Mouse (Mus musculus): ENCODE measurements around the gene Pnpla2. TPM values are rescaled to one million over a fixed set of nuclear protein-coding genes. Genes with fewer than 3 reads are reported as not detected.

Gene Pnpla2
- polyA plus RNA-seq, 1 experiment, result 18.9 TPM

DNA sequence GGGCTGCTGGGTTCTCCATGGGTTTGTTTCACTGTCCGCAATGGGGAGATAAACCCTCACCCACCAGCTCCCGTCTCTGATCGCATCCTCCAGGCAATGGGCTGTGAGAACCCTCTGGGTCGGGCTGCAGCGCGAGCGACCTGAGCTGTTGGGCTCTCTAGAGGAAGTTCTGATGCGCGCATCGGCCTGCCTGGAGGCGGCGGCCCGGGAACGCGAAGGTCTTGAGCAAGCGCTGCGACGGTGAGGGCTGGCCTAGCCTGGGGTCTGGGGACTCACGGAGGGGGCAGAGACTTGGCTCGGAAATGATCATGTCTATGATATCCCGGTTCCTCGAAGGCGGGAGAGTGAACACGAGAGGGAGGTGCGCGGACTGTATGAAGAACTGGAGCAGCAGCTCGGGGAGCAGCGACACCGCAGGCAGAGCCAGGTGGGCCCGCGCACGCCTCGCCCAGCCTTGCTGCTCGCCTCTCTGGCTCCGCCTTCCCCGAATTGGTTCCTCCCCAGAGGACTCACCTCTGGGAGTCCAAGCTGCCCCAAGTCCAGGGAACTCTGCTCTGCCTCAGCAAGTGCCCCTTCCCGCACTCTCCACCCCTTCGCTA lies 9.7 kb downstream of the Pnpla2 start:
- Histone ChIP-seq H3K27ac (ENCODE audit: insufficient read depth, low read length) (no peak overlapping the region), H3K4me3 (ENCODE audit: insufficient read depth, low read length) (no peak overlapping the region), H3K4me1 (ENCODE audit: control insufficient read depth, insufficient read depth, low read length) (peaks cover 13% of the 10 kb centered on the region; the same call in 1 of the 2 replicates)
- TF ChIP-seq CTCF (IDR thresholded peaks at IDR 0.05; ENCODE audit: borderline replicate concordance, insufficient read depth, low read length) (no peak), POLR2A (IDR thresholded peaks at IDR 0.05; ENCODE audit: low read depth, low read length) (no peak)

- no peak overlapping the region for H3K4me3 ChIP-seq (ENCODE audit: insufficient read depth, low read length)
- peaks cover 13% of the 10 kb centered on the region; the same call in 1 of the 2 replicates for H3K4me1 ChIP-seq (ENCODE audit: control insufficient read depth, insufficient read depth, low read length)
- TF ChIP-seq POLR2A (IDR thresholded peaks at IDR 0.05; ENCODE audit: low read depth, low read length) (no peak), CTCF (IDR thresholded peaks at IDR 0.05; ENCODE audit: borderline replicate concordance, insufficient read depth, low read length) (no peak)
- peak overlapping the region; percentile 63 for H3K27ac ChIP-seq (ENCODE audit: insufficient read depth, low read length)
These were observed 10.5 kb downstream of the Pnpla2 start for GRCm38 (mm10) chr7:141465388-141466044.

DNA sequence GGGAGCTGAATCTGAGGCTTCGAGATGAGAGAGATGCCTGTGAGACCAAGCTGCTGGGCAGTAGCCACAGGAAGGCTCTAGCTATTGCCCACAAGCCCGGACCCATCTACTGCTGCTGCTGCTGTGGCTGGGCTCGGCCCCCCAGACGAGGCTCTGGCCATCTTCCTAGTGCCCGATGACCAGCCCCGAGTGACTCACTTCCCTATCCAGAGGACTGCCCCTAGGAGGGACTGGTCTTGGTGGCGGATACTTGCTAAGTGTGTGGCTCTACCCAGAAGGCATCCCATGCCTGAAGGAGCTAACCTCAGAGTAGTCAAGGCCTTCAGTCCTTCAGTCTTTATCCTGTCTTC lies 11.0 kb downstream of the Pnpla2 start:
- peaks cover 13% of the 10 kb centered on the region; the same call in 1 of the 2 replicates for H3K4me1 ChIP-seq (ENCODE audit: control insufficient read depth, insufficient read depth, low read length)
- H3K27ac ChIP-seq (ENCODE audit: insufficient read depth, low read length), result peak overlapping the region; percentile 63
- H3K4me3 ChIP-seq (ENCODE audit: insufficient read depth, low read length), result no peak overlapping the region
- TF ChIP-seq POLR2A (IDR thresholded peaks at IDR 0.05; ENCODE audit: low read depth, low read length) (peak; percentile 59), CTCF (IDR thresholded peaks at IDR 0.05; ENCODE audit: borderline replicate concordance, insufficient read depth, low read length) (no peak)

GRCm38 (mm10) chr7:141466607-141467148 lies 11.7 kb downstream of the Pnpla2 start:
- no peak for TF ChIP-seq CTCF (IDR thresholded peaks at IDR 0.05; ENCODE audit: borderline replicate concordance, insufficient read depth, low read length)
- TF ChIP-seq POLR2A (IDR thresholded peaks at IDR 0.05; ENCODE audit: low read depth, low read length), result no peak
- H3K4me3 ChIP-seq (ENCODE audit: insufficient read depth, low read length), result peak overlapping the region; percentile 98
- H3K4me1 ChIP-seq (ENCODE audit: control insufficient read depth, insufficient read depth, low read length), result peaks cover 13% of the 10 kb centered on the region; the same call in 1 of the 2 replicates
- peak overlapping the region; percentile 93 for H3K27ac ChIP-seq (ENCODE audit: insufficient read depth, low read length)

- peaks cover 9% of the 10 kb centered on the region; the same call in 1 of the 2 replicates for H3K4me1 ChIP-seq (ENCODE audit: control insufficient read depth, insufficient read depth, low read length)
- H3K27ac ChIP-seq (ENCODE audit: insufficient read depth, low read length), result peak within 1 kb of the TSS; percentile 93
These were observed 12.4 kb downstream of the Pnpla2 start, which contains the start of gene Cd151 for GRCm38 (mm10) chr7:141467230-141468030. Cd151 (plus strand) TSS chr7:141467392.

DNA sequence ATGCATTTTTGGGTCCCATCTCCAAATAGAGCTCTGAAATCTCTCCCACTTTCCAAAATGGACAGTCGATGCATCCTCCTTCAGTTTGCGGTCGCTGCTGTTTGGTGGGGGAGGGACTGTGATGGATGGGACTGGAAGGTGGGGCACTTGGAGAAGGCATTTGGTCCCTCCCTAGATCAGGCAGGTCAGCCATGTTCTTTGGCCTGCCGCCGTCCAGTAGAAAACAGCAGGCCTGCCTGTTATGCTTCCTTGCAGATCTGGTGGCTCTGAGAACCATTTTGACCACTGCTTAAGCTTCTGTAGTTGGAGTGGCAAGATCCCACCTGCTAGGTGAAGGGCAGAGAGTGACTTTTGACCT lies 13.1 kb downstream of the Pnpla2 start:
- Histone ChIP-seq H3K4me1 (ENCODE audit: control insufficient read depth, insufficient read depth, low read length) (peaks cover 8% of the 10 kb centered on the region; the same call in 1 of the 2 replicates), H3K4me3 (ENCODE audit: insufficient read depth, low read length) (peak overlapping the region; percentile 98), H3K27ac (ENCODE audit: insufficient read depth, low read length) (peak overlapping the region; percentile 93)
- no peak for TF ChIP-seq CTCF (IDR thresholded peaks at IDR 0.05; ENCODE audit: borderline replicate concordance, insufficient read depth, low read length)
- no peak; the same call in 1 of the 2 replicates for TF ChIP-seq POLR2A (IDR thresholded peaks at IDR 0.05; ENCODE audit: low read depth, low read length)

More at GRCm38 (mm10) chr7:141467230-141468030, 12.4 kb downstream of the Pnpla2 start, which contains the start of gene Cd151:
- TF ChIP-seq POLR2A (IDR thresholded peaks at IDR 0.05; ENCODE audit: low read depth, low read length) (peak; percentile 87), CTCF (IDR thresholded peaks at IDR 0.05; ENCODE audit: borderline replicate concordance, insufficient read depth, low read length) (no peak)
- peak within 1 kb of the TSS; percentile 98 for H3K4me3 ChIP-seq (ENCODE audit: insufficient read depth, low read length)

DNA sequence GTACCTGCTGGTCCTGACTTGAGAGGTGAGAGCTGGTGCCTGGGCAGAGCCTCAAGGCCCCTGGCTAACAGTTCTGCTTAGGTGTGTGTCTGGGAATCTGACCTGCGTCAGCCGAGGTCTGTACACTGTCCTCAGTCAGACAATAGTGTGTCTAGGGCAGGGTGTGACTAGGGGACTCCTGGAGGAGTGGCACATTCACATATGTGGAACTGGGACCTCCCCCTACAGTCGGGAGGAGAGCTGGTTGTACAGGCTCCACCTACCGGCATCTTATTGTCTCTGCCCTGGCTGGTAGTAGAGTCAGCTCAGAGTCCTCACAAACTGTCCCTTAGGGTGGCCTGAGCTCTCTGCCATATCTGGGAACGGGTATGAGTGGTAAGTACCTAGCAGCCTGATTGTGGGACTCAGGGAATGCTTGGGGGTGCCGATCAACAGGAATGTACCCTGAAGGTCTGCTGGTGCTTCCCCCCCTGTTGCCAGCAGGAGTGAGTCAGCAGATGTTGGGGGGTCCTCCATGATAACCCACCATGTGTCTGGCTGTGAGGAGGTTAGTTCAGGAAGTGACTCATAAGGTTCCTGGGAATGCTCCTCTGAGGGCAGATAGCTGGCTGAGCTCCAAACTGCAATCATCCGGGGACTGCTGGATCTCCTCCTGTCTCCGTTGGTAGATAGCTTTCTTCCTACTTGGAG lies 13.7 kb downstream of the Pnpla2 start:
- peak; percentile 97 for TF ChIP-seq POLR2A (IDR thresholded peaks at IDR 0.05; ENCODE audit: low read depth, low read length)
- no peak for TF ChIP-seq CTCF (IDR thresholded peaks at IDR 0.05; ENCODE audit: borderline replicate concordance, insufficient read depth, low read length)
- H3K27ac ChIP-seq (ENCODE audit: insufficient read depth, low read length), result peak overlapping the region; percentile 93
- H3K4me1 ChIP-seq (ENCODE audit: control insufficient read depth, insufficient read depth, low read length), result peaks cover 12% of the 10 kb centered on the region; the same call in 1 of the 2 replicates

DNA sequence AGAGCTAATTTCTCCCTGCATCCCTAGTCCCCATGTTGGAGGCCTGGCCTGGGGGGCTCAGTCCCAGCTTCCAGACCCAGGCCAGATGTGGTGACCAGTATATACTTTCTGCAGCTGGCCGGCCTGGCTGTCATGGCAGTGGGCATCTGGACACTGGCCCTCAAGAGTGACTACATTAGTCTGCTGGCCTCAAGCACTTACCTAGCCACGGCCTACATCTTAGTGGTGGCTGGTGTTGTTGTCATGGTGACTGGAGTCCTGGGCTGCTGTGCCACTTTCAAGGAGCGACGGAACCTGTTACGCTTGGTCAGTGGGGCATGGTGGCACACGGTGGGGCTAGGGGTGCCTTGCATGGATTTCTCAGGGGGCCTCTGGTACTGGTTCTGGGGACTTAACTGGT lies 14.4 kb downstream of the Pnpla2 start:
- Histone ChIP-seq H3K4me3 (ENCODE audit: insufficient read depth, low read length) (peak overlapping the region; percentile 98), H3K4me1 (ENCODE audit: control insufficient read depth, insufficient read depth, low read length) (peaks cover 12% of the 10 kb centered on the region; the same call in 1 of the 2 replicates), H3K27ac (ENCODE audit: insufficient read depth, low read length) (peak overlapping the region; percentile 93)
- TF ChIP-seq POLR2A (IDR thresholded peaks at IDR 0.05; ENCODE audit: low read depth, low read length), result no peak
- no peak for TF ChIP-seq CTCF (IDR thresholded peaks at IDR 0.05; ENCODE audit: borderline replicate concordance, insufficient read depth, low read length)

More for the DNA sequence above, 13.7 kb downstream of the Pnpla2 start:
- H3K4me3 ChIP-seq (ENCODE audit: insufficient read depth, low read length), result peak overlapping the region; percentile 98
